Mouse (Mus musculus) liver, postnatal 0 days (tissue): ENCODE data around the gene Shbg. TPM values are rescaled to one million over a fixed set of nuclear protein-coding genes. Genes with fewer than 3 reads are reported as not detected.

Experiments
- ATAC-seq: fragments of 200-750 bp; cut with Nextera tagmentation; 2 replicates; pipeline ENCODE4 v1.8.0; 2017; ENCODE audit warnings: mild to moderate bottlenecking, moderate library complexity
- DNase-seq: peaks from one replicate; pipeline ENCODE4 v3.0.0-alpha.2; 2016
- H3K27ac ChIP-seq: fragments of 300-500 bp; sonication (generic); 2 replicates; pipeline ENCODE4 v1.5.1; 2014; ENCODE audit warnings: antibody characterized with exemption, moderate library complexity, mild to moderate bottlenecking, low read depth
- H3K27me3 ChIP-seq: fragments of 300-500 bp; sonication (generic); 2 replicates; pipeline ENCODE4 v1.6.1; 2014; ENCODE audit warnings: low read length, control low read depth, mixed read lengths; ENCODE audit not compliant: insufficient read depth
- H3K36me3 ChIP-seq: fragments of 300-500 bp; sonication (generic); replicated peaks from 2 replicates; pipeline ENCODE4 v1.6.1; 2014; ENCODE audit warnings: mild to moderate bottlenecking, control low read depth, low read length, moderate library complexity, mixed read lengths; ENCODE audit not compliant: insufficient read depth
- H3K4me1 ChIP-seq: fragments of 300-500 bp; sonication (generic); 2 replicates; pipeline ENCODE4 v1.6.1; 2014; ENCODE audit warnings: antibody characterized with exemption, mild to moderate bottlenecking, control low read depth; ENCODE audit not compliant: insufficient read depth
- H3K4me2 ChIP-seq: fragments of 300-500 bp; sonication (generic); 2 replicates; pipeline ENCODE4 v1.6.1; 2014; ENCODE audit warnings: low read depth, mild to moderate bottlenecking, low read length, moderate library complexity, mixed read lengths
- H3K4me3 ChIP-seq: fragments of 300-500 bp; sonication (generic); 2 replicates; pipeline ENCODE4 v1.5.1; 2014; ENCODE audit warnings: low read depth, low read length
- H3K9ac ChIP-seq: fragments of 300-500 bp; sonication (generic); replicated peaks from 2 replicates; pipeline ENCODE4 v1.6.1; 2014; ENCODE audit warnings: mild to moderate bottlenecking, moderate library complexity
- H3K9me3 ChIP-seq: fragments of 300-500 bp; sonication (generic); 2 replicates; pipeline ENCODE4 v1.6.1; 2016; ENCODE audit warnings: mild to moderate bottlenecking, control low read depth, low read length, mixed read lengths
- CTCF ChIP-seq: sonication (generic); IDR thresholded peaks from 2 replicates; pipeline ENCODE4 v1.5.1; 2016; ENCODE audit warnings: antibody characterized with exemption, low read depth
- EP300 ChIP-seq: IDR thresholded peaks from 2 replicates; pipeline ENCODE4 v1.6.1; 2016; ENCODE audit warnings: antibody characterized with exemption, low read depth, mild to moderate bottlenecking
- WGBS: fragments of 180-500 bp; shearing (Covaris S2); extraction: QIAGEN DNeasy Blood & Tissue Kit; methylation state at CpG from one replicate; pipeline ENCODE4 v1.1.7; 2014; ENCODE audit not compliant: insufficient replicate concordance; 5-methylcytosine and 5-hydroxymethylcytosine counted together
- polyA plus RNA-seq: library from polyadenylated mRNA; unstranded; fragments of >200 nt; fragmentation: Nextera tagmentation; extraction: Ambion mirVana; gene quantifications from 2 replicates; pipeline ENCODE4 v1.2.1, GENCODE M21; 2015

Gene Shbg
- polyA plus RNA-seq, result 4.3 and 4.7 TPM in 2 replicates

- Histone ChIP-seq H3K9ac (peak within 1 kb of the TSS; percentile 26; the same call in 1 of the 2 replicates), H3K9me3 (no peaks in the 10 kb centered on the region), H3K4me2 (no peak within 1 kb of the TSS), H3K4me3 (no peak within 1 kb of the TSS), H3K27me3 (no peaks in the 10 kb centered on the region), H3K4me1 (peaks cover 10% of the 10 kb centered on the region), H3K27ac (no peak within 1 kb of the TSS), H3K36me3 (no peaks in the 10 kb centered on the region)
- TF ChIP-seq CTCF, result no peak
- no peak for TF ChIP-seq EP300
- ATAC-seq (no peak), DNase-seq (no peak)
- 37% methylated on average over 5 of the region's 5 CpGs for WGBS
Measured at GRCm38 (mm10) chr11:69617805-69618204, at the start of gene Shbg. Gene Shbg (minus strand): TSS chr11:69617905.

- Histone ChIP-seq H3K4me1 (peaks cover 29% of the 10 kb centered on the region), H3K4me3 (no peak overlapping the region), H3K36me3 (peaks cover 55% of the 10 kb centered on the region), H3K9ac (no peak overlapping the region), H3K9me3 (no peaks in the 10 kb centered on the region), H3K27ac (peak overlapping the region; percentile 56; the same call in 1 of the 2 replicates), H3K4me2 (no peak overlapping the region), H3K27me3 (no peaks in the 10 kb centered on the region)
- TF ChIP-seq EP300, result no peak
- TF ChIP-seq CTCF, result no peak
- no peak for DNase-seq
- 87% methylated on average over 3 of the region's 3 CpGs for WGBS
- no peak for ATAC-seq
Measured at GRCm38 (mm10) chr11:69666665-69667005, 48.9 kb upstream of the Shbg start.

GRCm38 (mm10) chr11:69665961-69666664 lies 48.4 kb upstream of the Shbg start, which contains the start of gene Cd68:
Gene Cd68 (minus strand): TSS chr11:69666153.
- DNase-seq (peak; percentile 73), ATAC-seq (peak; percentile 11)
- Histone ChIP-seq H3K4me3 (no peak within 1 kb of the TSS), H3K27ac (peak within 1 kb of the TSS; percentile 97), H3K4me2 (peak within 1 kb of the TSS; percentile 14), H3K9me3 (no peaks in the 10 kb centered on the region), H3K36me3 (peaks cover 55% of the 10 kb centered on the region), H3K27me3 (no peaks in the 10 kb centered on the region), H3K9ac (no peak within 1 kb of the TSS; the same call in 1 of the 2 replicates), H3K4me1 (peaks cover 34% of the 10 kb centered on the region)
- WGBS, result 32% methylated on average over 7 of the region's 7 CpGs
- TF ChIP-seq EP300, result peak; percentile 55
- no peak for TF ChIP-seq CTCF

GRCm38 (mm10) chr11:69665457-69665960 lies 47.8 kb upstream of the Shbg start:
- Histone ChIP-seq H3K9ac (no peak overlapping the region), H3K4me1 (peaks cover 37% of the 10 kb centered on the region), H3K4me3 (no peak overlapping the region), H3K36me3 (peaks cover 50% of the 10 kb centered on the region), H3K4me2 (peak overlapping the region; percentile 14), H3K27ac (peak overlapping the region; percentile 97), H3K27me3 (no peaks in the 10 kb centered on the region), H3K9me3 (no peaks in the 10 kb centered on the region)
- no peak for ATAC-seq
- DNase-seq, result no peak
- WGBS, result 68% methylated on average over 9 of the region's 9 CpGs
- TF ChIP-seq EP300, result no peak
- no peak for TF ChIP-seq CTCF

GRCm38 (mm10) chr11:69664841-69665240 lies 47.1 kb upstream of the Shbg start:
- H3K27me3 ChIP-seq, result no peaks in the 10 kb centered on the region
- H3K9me3 ChIP-seq, result no peaks in the 10 kb centered on the region
- peak overlapping the region; percentile 14 for H3K4me2 ChIP-seq
- ATAC-seq, result no peak
- no peak overlapping the region for H3K4me3 ChIP-seq
- TF ChIP-seq EP300 (no peak), CTCF (no peak)
- H3K36me3 ChIP-seq, result peaks cover 43% of the 10 kb centered on the region
- DNase-seq, result no peak
- H3K9ac ChIP-seq, result no peak overlapping the region; the same call in 1 of the 2 replicates
- H3K4me1 ChIP-seq, result peaks cover 33% of the 10 kb centered on the region
- 88% methylated on average over 7 of the region's 7 CpGs for WGBS
- peak overlapping the region; percentile 97 for H3K27ac ChIP-seq

GRCm38 (mm10) chr11:69663795-69664194 lies 46.1 kb upstream of the Shbg start:
- Histone ChIP-seq H3K9me3 (no peaks in the 10 kb centered on the region), H3K9ac (no peak overlapping the region), H3K36me3 (peaks cover 36% of the 10 kb centered on the region), H3K4me1 (peaks cover 25% of the 10 kb centered on the region), H3K4me2 (no peak overlapping the region), H3K27me3 (no peaks in the 10 kb centered on the region), H3K27ac (peak overlapping the region; percentile 97), H3K4me3 (no peak overlapping the region)
- 66% methylated on average over 6 of the region's 6 CpGs for WGBS
- TF ChIP-seq CTCF (no peak), EP300 (no peak)
- ATAC-seq (no peak), DNase-seq (no peak)
